Mouse (Mus musculus): Measurements from ENCODE around the gene Myo3b. TPM values are rescaled to one million over a fixed set of nuclear protein-coding genes. Genes with fewer than 3 reads are reported as not detected.

Gene Myo3b
- total and polyA plus RNA-seq, 2 experiments, result not detected

- TF ChIP-seq CTCF (IDR thresholded peaks at IDR 0.05; ENCODE audit: low read depth, low read length), result no peak
- TF ChIP-seq POLR2A (IDR thresholded peaks at IDR 0.05; ENCODE audit: extremely low read depth, insufficient read depth, low read length), result no peak
- no peak overlapping the region for H3K4me3 ChIP-seq (ENCODE audit: insufficient read depth, low read depth, low read length)
- WGBS, result 81% methylated on average over 4 of the region's 4 CpGs
- no peak overlapping the region for H3K27ac ChIP-seq (replicated peaks; ENCODE audit: insufficient read depth, low read depth, low read length)
- H3K79me2 ChIP-seq (ENCODE audit: control insufficient read depth, insufficient read depth, low read length), result no peaks in the 10 kb centered on the region
- no peaks in the 10 kb centered on the region for H3K36me3 ChIP-seq (ENCODE audit: control insufficient read depth, insufficient read depth, low read length)
- H3K4me1 ChIP-seq (ENCODE audit: control insufficient read depth, insufficient read depth, low read length), result no peaks in the 10 kb centered on the region
- no peak for DNase-seq (ENCODE audit: extremely low read depth, low read depth, low spot score)
- H3K27me3 ChIP-seq (ENCODE audit: control insufficient read depth, insufficient read depth, low read length), result no peaks in the 10 kb centered on the region
- no peak overlapping the region for H3K9ac ChIP-seq (ENCODE audit: low read depth, low read length)
Observed at GRCm38 (mm10) chr2:70137226-70137998, 98.5 kb downstream of the Myo3b start.

- Histone ChIP-seq H3K36me3 (ENCODE audit: control insufficient read depth, insufficient read depth, low read length) (no peaks in the 10 kb centered on the region), H3K27ac (replicated peaks; ENCODE audit: insufficient read depth, low read depth, low read length) (no peak overlapping the region), H3K4me1 (ENCODE audit: control insufficient read depth, insufficient read depth, low read length) (no peaks in the 10 kb centered on the region), H3K4me3 (ENCODE audit: insufficient read depth, low read depth, low read length) (no peak overlapping the region), H3K27me3 (ENCODE audit: control insufficient read depth, insufficient read depth, low read length) (no peaks in the 10 kb centered on the region), H3K79me2 (ENCODE audit: control insufficient read depth, insufficient read depth, low read length) (no peaks in the 10 kb centered on the region), H3K9ac (ENCODE audit: low read depth, low read length) (no peak overlapping the region)
- 93% methylated on average over 4 of the region's 4 CpGs for WGBS
- DNase-seq (ENCODE audit: extremely low read depth, low read depth, low spot score), result no peak
- TF ChIP-seq POLR2A (IDR thresholded peaks at IDR 0.05; ENCODE audit: extremely low read depth, insufficient read depth, low read length) (no peak), CTCF (IDR thresholded peaks at IDR 0.05; ENCODE audit: low read depth, low read length) (no peak)
Observed at GRCm38 (mm10) chr2:70143543-70144188, 104.7 kb downstream of the Myo3b start.

DNA sequence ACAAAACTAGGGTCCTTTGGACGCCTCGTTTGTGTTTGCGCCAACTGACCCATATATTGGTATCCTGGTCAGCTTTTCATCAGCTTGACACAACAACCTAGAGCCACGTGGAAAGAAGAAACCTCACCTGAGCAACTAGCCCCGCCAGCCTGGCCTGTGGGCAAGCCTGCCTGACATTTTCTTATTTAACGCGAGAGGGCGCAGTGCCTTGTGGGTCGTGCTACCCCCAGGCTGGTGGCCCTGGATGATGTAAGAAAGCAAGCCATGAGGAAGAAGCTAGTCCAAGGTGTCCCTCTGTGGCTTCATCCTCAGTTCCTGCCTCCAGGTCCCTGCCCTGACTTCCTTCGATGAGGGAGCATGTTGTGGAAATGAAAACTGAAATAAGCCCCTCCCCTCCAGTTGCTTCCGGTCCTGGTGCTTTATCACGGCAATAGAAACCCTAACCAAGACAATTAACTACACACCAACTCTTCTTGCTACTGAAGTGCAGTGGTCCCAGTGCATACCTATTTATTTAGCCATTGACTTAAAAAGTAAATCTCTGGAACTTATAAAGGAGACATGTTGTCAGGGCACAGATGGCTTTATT is 108.2 kb downstream of the Myo3b start:
- H3K27ac ChIP-seq (replicated peaks; ENCODE audit: insufficient read depth, low read depth, low read length), result no peak overlapping the region
- no peak overlapping the region for H3K4me3 ChIP-seq (ENCODE audit: insufficient read depth, low read depth, low read length)
- TF ChIP-seq CTCF (IDR thresholded peaks at IDR 0.05; ENCODE audit: low read depth, low read length) (no peak), POLR2A (IDR thresholded peaks at IDR 0.05; ENCODE audit: extremely low read depth, insufficient read depth, low read length) (no peak)
- H3K4me1 ChIP-seq (ENCODE audit: control insufficient read depth, insufficient read depth, low read length), result no peaks in the 10 kb centered on the region
- H3K9ac ChIP-seq (ENCODE audit: low read depth, low read length), result no peak overlapping the region
- H3K36me3 ChIP-seq (ENCODE audit: control insufficient read depth, insufficient read depth, low read length), result no peaks in the 10 kb centered on the region
- H3K79me2 ChIP-seq (ENCODE audit: control insufficient read depth, insufficient read depth, low read length), result no peaks in the 10 kb centered on the region
- no peaks in the 10 kb centered on the region for H3K27me3 ChIP-seq (ENCODE audit: control insufficient read depth, insufficient read depth, low read length)
- DNase-seq (ENCODE audit: extremely low read depth, low read depth, low spot score), result no peak
- 51% methylated on average over 12 of the region's 12 CpGs for WGBS

DNA sequence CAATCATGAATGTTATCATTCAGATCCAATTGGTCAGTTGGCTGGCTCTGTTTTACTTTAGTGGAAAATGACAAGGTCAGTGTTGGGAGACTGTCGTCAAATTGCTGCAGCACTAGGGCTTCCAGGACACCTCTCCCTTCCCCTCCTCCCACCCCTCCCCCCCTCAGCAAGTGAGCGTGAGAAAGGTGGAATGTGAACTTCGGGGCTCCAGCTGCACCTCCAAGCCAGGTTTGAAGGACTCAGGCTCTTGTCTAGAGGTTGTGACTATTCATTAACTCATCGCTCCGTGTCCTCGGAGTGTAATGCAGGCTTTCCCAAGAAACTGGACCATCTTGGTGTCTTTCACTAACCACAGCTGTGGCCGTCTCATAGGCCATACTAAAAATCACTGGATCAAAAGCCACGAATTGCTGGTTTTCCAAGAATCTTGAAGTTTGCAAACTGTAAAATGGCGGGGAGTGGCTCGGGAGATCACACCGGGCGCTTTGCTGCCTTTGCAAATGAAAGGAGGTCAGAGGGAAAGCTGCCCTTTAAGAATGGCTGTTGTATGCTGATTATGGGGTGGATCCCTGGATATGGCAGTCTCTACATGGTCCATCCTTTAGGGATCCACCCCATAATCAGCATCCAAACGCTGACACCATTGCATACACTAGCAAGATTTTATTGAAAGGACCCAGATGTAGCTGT is 110.0 kb downstream of the Myo3b start:
- WGBS, result 66% methylated on average over 13 of the region's 13 CpGs
- no peak for DNase-seq (ENCODE audit: extremely low read depth, low read depth, low spot score)
- H3K27me3 ChIP-seq (ENCODE audit: control insufficient read depth, insufficient read depth, low read length), result no peaks in the 10 kb centered on the region
- TF ChIP-seq POLR2A (IDR thresholded peaks at IDR 0.05; ENCODE audit: extremely low read depth, insufficient read depth, low read length) (no peak), CTCF (IDR thresholded peaks at IDR 0.05; ENCODE audit: low read depth, low read length) (no peak)
- no peak overlapping the region for H3K9ac ChIP-seq (ENCODE audit: low read depth, low read length)
- H3K36me3 ChIP-seq (ENCODE audit: control insufficient read depth, insufficient read depth, low read length), result no peaks in the 10 kb centered on the region
- H3K4me3 ChIP-seq (ENCODE audit: insufficient read depth, low read depth, low read length), result no peak overlapping the region
- no peaks in the 10 kb centered on the region for H3K4me1 ChIP-seq (ENCODE audit: control insufficient read depth, insufficient read depth, low read length)
- H3K79me2 ChIP-seq (ENCODE audit: control insufficient read depth, insufficient read depth, low read length), result no peaks in the 10 kb centered on the region
- H3K27ac ChIP-seq (replicated peaks; ENCODE audit: insufficient read depth, low read depth, low read length), result no peak overlapping the region

GRCm38 (mm10) chr2:70150399-70151035 is 111.6 kb downstream of the Myo3b start:
- no peaks in the 10 kb centered on the region for H3K27me3 ChIP-seq (ENCODE audit: control insufficient read depth, insufficient read depth, low read length)
- DNase-seq (ENCODE audit: extremely low read depth, low read depth, low spot score), result no peak
- TF ChIP-seq CTCF (IDR thresholded peaks at IDR 0.05; ENCODE audit: low read depth, low read length), result no peak
- TF ChIP-seq POLR2A (IDR thresholded peaks at IDR 0.05; ENCODE audit: extremely low read depth, insufficient read depth, low read length), result no peak
- no peak overlapping the region for H3K27ac ChIP-seq (replicated peaks; ENCODE audit: insufficient read depth, low read depth, low read length)
- 80% methylated on average over 6 of the region's 6 CpGs for WGBS
- H3K4me1 ChIP-seq (ENCODE audit: control insufficient read depth, insufficient read depth, low read length), result no peaks in the 10 kb centered on the region
- H3K79me2 ChIP-seq (ENCODE audit: control insufficient read depth, insufficient read depth, low read length), result no peaks in the 10 kb centered on the region
- H3K9ac ChIP-seq (ENCODE audit: low read depth, low read length), result no peak overlapping the region
- no peaks in the 10 kb centered on the region for H3K36me3 ChIP-seq (ENCODE audit: control insufficient read depth, insufficient read depth, low read length)
- no peak overlapping the region for H3K4me3 ChIP-seq (ENCODE audit: insufficient read depth, low read depth, low read length)

Data from liver, adult 2 months (tissue).